Mouse (Mus musculus): ENCODE measurements around the gene Rpl26.
"Not testable (repeated sequence)": the region's sequence is repeated elsewhere in the genome, so short reads cannot be mapped to it uniquely, and the experiment has no call there.

Rpl26 gene

DNA sequence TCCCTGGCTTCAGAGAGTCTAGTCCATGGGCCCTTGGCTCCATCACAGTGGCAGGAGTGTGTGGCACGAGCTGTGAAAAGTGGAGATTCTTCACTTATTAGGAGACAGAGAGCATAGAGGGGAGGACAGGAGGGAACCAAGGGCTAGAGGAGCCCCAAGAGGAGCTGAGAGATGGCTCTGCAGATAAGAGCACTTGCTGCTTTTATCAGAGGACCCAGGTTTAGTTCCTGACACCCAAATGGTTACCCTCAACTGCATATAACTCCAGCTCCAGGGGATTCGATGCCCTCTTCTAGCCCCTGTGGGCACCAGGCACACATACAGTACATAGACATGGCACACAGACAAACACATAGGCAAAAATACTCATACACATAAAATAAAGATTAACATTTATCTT is 23.4 kb downstream of the Rpl26 start:
- DNase-seq, result no peak

- DNase-seq, result no peak
Measured at GRCm38 (mm10) chr11:68926981-68927380, 25.6 kb downstream of the Rpl26 start, which contains the start of gene Odf4. Odf4 (minus strand) TSS chr11:68927081.

DNA sequence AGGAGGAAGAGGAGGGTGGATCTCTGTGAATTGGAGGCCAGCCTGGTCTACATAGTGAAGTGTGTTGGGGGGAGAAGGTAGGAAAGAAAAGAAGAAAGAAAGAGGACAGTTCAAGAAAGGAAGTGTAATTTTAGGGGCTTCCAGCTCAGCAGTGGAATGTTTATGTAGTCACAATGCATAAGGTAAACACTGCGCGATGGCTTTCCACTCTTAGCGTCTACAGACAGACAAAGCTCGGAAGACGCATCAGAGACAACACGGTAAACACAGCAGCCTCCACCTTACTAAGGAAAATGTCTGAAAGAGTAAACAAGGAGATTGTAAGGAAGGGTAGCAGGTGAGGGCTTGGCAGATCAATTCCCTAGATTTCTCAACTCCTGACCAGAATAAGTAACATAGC is 28.6 kb downstream of the Rpl26 start:
- DNase-seq, result no peak

DNA sequence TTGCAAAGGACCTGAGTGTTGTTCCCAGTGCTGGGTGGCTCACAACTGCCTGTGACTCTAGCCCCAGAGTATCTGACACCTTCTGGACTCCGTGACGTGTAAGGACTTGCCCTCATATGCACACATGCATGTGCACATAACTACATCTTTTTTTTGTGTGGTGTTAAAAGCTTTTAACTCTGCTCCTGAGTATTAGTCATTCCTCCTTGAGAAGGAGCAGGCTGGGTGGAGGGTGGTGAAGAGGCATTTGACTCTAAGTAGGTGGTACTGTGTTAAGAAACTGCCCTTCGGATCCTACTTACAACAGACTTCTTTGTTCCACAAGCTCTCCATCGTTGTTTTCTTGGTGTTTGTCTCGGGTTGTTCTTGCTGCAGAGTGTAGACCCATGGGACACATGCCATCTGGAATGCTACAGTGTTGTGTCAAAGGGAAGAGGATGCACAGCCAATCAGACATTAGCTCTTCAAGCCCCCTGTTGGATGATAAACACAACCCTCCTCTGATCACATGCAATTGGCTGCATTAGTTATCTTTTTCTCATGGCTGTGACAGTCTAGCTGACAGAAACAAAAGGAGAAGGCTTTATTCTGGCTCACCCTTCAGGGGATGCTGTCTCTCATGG is 32.6 kb downstream of the Rpl26 start:
- no peak for DNase-seq

GRCm38 (mm10) chr11:68936951-68937350 is 35.6 kb downstream of the Rpl26 start:
- DNase-seq, result not testable (repeated sequence)

DNA sequence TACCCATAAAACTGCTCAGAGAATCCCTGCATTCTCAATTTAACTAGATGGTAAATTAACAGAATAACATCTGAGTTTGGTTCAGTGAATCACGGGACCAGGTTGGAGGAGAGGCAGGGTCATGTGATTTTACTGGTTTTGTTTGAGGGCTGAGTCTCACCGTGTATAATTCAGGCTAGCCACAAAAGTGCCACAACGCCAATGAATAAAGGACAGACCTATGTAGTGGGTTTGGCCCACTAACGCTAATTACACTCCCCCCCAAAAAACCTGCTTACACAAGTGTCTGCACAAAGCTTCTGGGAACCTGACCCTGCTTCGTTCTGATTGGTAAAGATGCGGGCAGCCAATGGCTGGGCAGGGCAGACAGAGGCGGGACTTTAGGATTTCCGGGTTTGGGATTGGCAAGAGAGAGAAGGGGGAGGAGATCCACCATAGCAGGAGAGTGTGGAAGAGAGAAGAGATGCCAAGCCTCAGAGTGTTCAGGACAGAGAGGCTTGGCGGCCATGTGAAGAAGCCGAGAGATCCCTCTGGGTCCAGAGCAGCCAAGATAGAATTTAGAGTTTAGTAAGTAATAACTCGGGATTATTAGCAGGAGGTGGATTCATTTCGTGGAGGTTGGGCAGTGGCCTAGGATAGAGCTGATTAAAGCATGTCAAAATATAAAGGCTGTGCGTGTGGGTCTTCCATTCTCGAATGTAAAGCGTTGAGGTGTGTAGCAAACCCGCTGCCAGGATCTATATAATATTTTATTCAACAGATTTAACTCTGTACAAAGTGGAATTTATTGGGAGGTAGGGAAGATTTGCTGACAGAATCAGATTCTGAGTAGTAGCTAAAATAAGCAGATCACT is 38.3 kb downstream of the Rpl26 start:
- DNase-seq, result peak; percentile 84

DNA sequence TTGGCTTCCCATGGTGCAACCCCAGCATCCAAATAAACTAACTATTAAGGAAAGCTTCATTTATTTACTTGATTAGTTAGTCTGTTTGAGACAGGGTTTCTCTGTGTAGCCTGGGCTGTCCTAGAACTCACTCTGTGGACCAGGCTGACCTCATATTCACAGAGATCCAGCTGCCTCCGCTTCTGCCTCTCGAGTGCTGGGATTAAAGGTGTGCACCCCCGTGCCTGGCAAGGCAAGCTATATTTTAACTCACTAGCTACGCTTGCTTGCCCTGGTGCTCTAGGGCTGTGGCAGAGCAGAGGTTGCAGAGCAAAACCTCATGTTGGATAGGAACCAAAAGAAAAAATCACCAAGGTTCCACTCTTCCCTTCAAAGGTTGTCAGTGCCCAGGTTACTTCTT is 39.1 kb downstream of the Rpl26 start:
- DNase-seq, result no peak

DNA sequence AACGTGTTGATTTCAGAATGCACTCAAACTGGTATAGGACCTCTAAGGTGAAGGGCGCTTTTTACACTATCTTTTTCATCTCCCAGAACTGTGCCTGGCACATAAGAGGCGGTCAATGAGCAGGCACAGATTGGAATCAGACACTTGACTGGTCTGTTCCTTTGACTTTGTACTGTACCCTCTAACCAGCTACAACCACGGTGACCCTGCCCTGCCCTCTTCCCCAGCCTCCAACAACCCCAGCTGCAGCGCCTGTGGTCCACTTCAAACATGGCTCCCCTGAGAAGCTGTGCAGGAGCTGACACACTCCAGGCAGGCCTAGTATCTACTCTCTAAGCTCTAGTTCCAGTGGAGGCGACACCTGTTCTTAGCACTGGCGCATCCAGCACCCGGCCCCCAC is 41.3 kb downstream of the Rpl26 start:
- DNase-seq, result no peak

GRCm38 (mm10) chr11:68945245-68945644 is 43.9 kb downstream of the Rpl26 start:
- DNase-seq, result no peak

GRCm38 (mm10) chr11:68946001-68946400 is 44.6 kb downstream of the Rpl26 start:
- DNase-seq, result no peak

DNA sequence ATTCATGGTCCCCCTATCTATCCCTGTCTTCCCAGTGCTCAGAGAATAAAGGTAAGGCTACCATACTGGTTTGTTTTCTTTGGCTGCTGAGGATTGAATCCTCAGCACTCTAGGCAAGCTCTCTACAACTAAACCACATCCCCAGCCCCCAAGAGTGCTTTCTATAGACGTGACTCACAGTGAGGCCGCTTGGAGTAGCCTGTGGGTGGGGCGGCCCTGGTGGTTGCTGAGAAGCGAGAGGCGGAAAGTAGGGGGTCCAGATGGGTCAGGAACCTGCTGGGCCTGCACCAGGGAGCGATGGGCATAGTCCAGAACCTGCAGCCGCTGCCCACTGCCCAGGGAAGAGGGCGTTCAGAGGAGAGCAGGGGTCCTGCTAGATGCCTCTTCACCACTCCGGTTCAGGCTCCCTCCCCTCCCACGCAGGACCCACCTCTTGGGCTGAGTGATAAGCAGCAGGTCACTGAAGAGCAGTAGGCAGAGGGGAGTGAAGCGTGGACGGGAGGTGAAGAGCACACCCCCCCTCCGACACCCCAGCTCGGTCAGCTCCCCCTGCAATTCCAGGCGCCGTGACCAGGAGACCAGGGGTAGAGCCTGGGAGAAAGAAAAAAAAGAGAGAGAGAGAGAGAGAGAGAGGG is 45.5 kb downstream of the Rpl26 start:
- DNase-seq, result no peak

DNA sequence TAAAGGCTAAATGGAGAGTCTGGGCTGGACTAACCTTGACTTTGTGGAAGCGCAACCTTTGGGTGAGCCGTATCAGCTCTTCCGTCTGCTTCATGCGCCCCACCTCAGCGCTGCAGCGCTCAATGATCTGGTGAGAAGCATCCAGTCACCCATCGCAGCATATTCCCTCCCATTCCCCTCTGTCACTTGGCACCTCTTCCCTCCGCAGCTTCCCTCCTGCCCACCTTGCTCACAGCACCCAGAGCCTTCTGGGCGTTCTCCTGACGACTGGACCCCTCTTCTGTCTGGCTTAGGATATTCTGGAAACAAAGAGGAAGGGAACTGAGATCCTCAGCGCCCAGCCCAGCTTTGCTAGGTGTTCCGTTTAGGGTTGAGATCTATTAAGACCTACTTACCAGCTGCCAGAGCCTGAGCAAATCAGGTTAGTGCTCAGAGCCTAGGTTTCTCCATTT is 46.2 kb downstream of the Rpl26 start:
- peak; percentile 63 for DNase-seq

DNA sequence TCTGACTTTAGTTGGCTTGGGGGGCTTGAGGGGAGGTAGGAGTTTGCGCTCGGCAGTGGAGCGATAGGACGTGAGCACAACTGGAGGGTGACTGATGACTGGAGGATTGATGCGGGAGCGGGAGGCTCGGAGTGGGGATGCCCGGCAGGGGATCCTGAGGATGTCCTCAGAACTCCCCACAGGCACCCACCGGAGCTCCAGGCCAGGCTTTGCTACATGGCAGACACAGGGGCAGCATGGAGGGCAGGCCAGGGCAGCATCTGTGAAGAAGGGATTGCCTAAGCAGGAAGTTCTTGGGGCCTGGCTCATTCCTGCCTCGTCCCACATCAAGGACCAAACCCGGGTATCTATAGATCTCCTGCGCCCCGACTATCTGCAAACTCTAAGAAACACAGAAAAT is 52.5 kb downstream of the Rpl26 start:
- DNase-seq, result no peak

GRCm38 (mm10) chr11:68954408-68954807 is 53.0 kb downstream of the Rpl26 start:
- no peak for DNase-seq

- no peak for DNase-seq
Measured at GRCm38 (mm10) chr11:68955473-68955872, 54.1 kb downstream of the Rpl26 start.

GRCm38 (mm10) chr11:68956107-68956506 is 54.7 kb downstream of the Rpl26 start:
- no peak for DNase-seq
